Mouse (Mus musculus): Measurements from ENCODE around the gene Plcb4. TPM values are rescaled to one million over a fixed set of nuclear protein-coding genes. Genes with fewer than 3 reads are reported as not detected.

Plcb4 gene
- polyA plus RNA-seq, 1 experiment from 2014 or later: 18.6 TPM

- H3K36me3 ChIP-seq: no peaks in the 10 kb centered on the region
- no peak overlapping the region for H3K4me3 ChIP-seq
- WGBS: 75% methylated on average over 2 of the region's 2 CpGs
- no peaks in the 10 kb centered on the region for H3K27me3 ChIP-seq
- H3K4me1 ChIP-seq: peaks cover 6% of the 10 kb centered on the region; the same call in 1 of the 2 replicates
- no peak for ATAC-seq (replicated peaks)
- H3K9ac ChIP-seq (replicated peaks): no peak overlapping the region
- no peak overlapping the region for H3K4me2 ChIP-seq (replicated peaks)
- H3K9me3 ChIP-seq: no peaks in the 10 kb centered on the region
- H3K27ac ChIP-seq (replicated peaks): no peak overlapping the region
These were observed 175.6 kb downstream of the Plcb4 start for GRCm38 (mm10) chr2:135834435-135834834.

DNA sequence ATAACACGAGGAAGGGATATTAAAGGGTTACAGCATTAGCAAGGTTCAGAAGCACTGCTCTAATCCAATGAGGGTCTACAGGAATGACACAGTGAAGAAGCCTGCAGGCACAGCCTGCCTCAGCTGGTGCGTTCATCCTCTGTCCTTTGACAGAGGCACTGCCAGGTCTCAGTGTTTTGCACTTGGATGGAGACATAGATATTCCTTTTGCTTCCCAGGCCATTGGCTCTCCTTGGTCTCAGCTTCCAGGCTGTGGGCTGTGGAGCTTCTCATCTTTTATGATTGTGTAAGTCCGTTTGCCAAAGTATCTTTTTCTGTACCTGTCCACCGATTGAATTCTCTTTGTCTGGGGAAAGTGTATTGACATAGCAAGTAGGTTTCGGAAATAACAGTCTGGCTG lies 177.1 kb downstream of the Plcb4 start:
- Histone ChIP-seq H3K27me3 (no peaks in the 10 kb centered on the region), H3K4me3 (no peak overlapping the region), H3K9ac (replicated peaks) (no peak overlapping the region), H3K9me3 (no peaks in the 10 kb centered on the region), H3K4me2 (replicated peaks) (no peak overlapping the region), H3K27ac (replicated peaks) (no peak overlapping the region), H3K36me3 (no peaks in the 10 kb centered on the region), H3K4me1 (peaks cover 6% of the 10 kb centered on the region; the same call in 1 of the 2 replicates)
- no peak for ATAC-seq (replicated peaks)
- 84% methylated on average over 5 of the region's 5 CpGs for WGBS

- Histone ChIP-seq H3K4me1 (peaks cover 6% of the 10 kb centered on the region; the same call in 1 of the 2 replicates), H3K9ac (replicated peaks) (no peak overlapping the region), H3K36me3 (no peaks in the 10 kb centered on the region), H3K4me2 (replicated peaks) (no peak overlapping the region), H3K27me3 (no peaks in the 10 kb centered on the region), H3K27ac (replicated peaks) (no peak overlapping the region), H3K9me3 (no peaks in the 10 kb centered on the region), H3K4me3 (no peak overlapping the region)
- 86% methylated on average over 3 of the region's 3 CpGs for WGBS
- no peak for ATAC-seq (replicated peaks)
These were observed 177.6 kb downstream of the Plcb4 start for GRCm38 (mm10) chr2:135836426-135836825.

GRCm38 (mm10) chr2:135837730-135838129 lies 178.9 kb downstream of the Plcb4 start:
- WGBS: 93% methylated on average over 1 of the region's 1 CpGs
- Histone ChIP-seq H3K27ac (replicated peaks) (no peak overlapping the region), H3K36me3 (no peaks in the 10 kb centered on the region), H3K4me2 (replicated peaks) (no peak overlapping the region), H3K4me1 (peaks cover 6% of the 10 kb centered on the region; the same call in 1 of the 2 replicates), H3K27me3 (no peaks in the 10 kb centered on the region), H3K9ac (replicated peaks) (no peak overlapping the region), H3K9me3 (no peaks in the 10 kb centered on the region), H3K4me3 (no peak overlapping the region)
- no peak for ATAC-seq (replicated peaks)

DNA sequence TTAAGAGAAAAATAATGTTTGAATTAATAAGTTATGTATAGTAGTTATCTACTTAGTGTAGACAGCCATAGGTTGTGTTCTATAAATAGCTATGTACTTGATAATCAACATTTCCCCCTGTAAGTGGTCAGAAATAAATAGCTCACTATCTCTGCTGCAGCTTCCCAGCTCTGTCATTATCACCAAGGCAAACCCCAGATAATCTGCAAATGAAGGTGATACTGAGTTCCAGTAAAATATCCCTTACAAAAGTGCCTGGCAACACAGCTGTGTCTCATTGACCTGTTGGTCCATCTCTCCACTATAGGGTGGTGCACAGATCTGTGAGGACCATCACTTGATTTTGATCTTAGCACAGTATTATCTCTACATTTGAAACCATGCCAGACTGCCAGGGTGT lies 179.3 kb downstream of the Plcb4 start:
- no peak for ATAC-seq (replicated peaks)
- H3K27me3 ChIP-seq: no peaks in the 10 kb centered on the region

GRCm38 (mm10) chr2:135838651-135839286 lies 180.0 kb downstream of the Plcb4 start:
- no peak overlapping the region for H3K27ac ChIP-seq (replicated peaks)
- no peak overlapping the region for H3K4me3 ChIP-seq
- H3K27me3 ChIP-seq: no peaks in the 10 kb centered on the region
- H3K4me2 ChIP-seq (replicated peaks): no peak overlapping the region
- no peaks in the 10 kb centered on the region for H3K9me3 ChIP-seq
- peak; percentile 51; the same call in 1 of the 2 replicates for ATAC-seq (replicated peaks)
- H3K9ac ChIP-seq (replicated peaks): no peak overlapping the region
- WGBS: 74% methylated on average over 8 of the region's 8 CpGs
- H3K36me3 ChIP-seq: no peaks in the 10 kb centered on the region
- peaks cover 6% of the 10 kb centered on the region; the same call in 1 of the 2 replicates for H3K4me1 ChIP-seq

More for the DNA sequence above, 179.3 kb downstream of the Plcb4 start:
- H3K9me3 ChIP-seq: no peaks in the 10 kb centered on the region
- no peaks in the 10 kb centered on the region for H3K36me3 ChIP-seq
- no peak overlapping the region for H3K27ac ChIP-seq (replicated peaks)
- H3K4me1 ChIP-seq: peaks cover 6% of the 10 kb centered on the region; the same call in 1 of the 2 replicates
- no peak overlapping the region for H3K4me3 ChIP-seq
- no peak overlapping the region for H3K4me2 ChIP-seq (replicated peaks)
- no peak overlapping the region for H3K9ac ChIP-seq (replicated peaks)

DNA sequence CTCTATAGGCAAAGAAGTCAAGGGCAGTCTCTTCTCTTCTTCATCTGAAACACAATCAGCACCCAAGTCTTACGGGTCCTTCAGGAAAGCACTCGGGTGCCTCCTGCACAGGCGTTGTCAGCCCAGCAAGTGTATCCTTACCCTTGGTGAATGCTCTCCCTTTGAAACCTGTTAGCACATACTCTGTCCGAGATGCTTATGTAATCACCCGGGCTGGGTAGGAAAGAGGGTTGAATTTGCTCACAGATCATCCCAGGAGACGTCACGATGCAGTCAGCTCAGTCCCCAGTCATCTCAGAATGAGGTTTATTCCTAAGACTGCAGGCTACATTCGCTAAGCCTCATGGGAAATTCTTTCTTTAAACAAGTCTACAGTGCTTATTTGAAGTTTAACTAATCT lies 184.9 kb downstream of the Plcb4 start:
- Histone ChIP-seq H3K27ac (replicated peaks) (no peak overlapping the region), H3K27me3 (no peaks in the 10 kb centered on the region), H3K9ac (replicated peaks) (no peak overlapping the region), H3K4me1 (peaks cover 3% of the 10 kb centered on the region; the same call in 1 of the 2 replicates), H3K36me3 (no peaks in the 10 kb centered on the region), H3K9me3 (no peaks in the 10 kb centered on the region), H3K4me2 (replicated peaks) (no peak overlapping the region), H3K4me3 (no peak overlapping the region)
- 90% methylated on average over 8 of the region's 8 CpGs for WGBS
- ATAC-seq (replicated peaks): no peak

GRCm38 (mm10) chr2:135846903-135847302 lies 188.1 kb downstream of the Plcb4 start:
- Histone ChIP-seq H3K9ac (replicated peaks) (no peak overlapping the region), H3K4me2 (replicated peaks) (no peak overlapping the region), H3K4me1 (no peaks in the 10 kb centered on the region), H3K36me3 (no peaks in the 10 kb centered on the region), H3K4me3 (no peak overlapping the region), H3K9me3 (no peaks in the 10 kb centered on the region), H3K27me3 (no peaks in the 10 kb centered on the region), H3K27ac (replicated peaks) (no peak overlapping the region)
- WGBS: 88% methylated on average over 3 of the region's 3 CpGs
- ATAC-seq (replicated peaks): no peak

DNA sequence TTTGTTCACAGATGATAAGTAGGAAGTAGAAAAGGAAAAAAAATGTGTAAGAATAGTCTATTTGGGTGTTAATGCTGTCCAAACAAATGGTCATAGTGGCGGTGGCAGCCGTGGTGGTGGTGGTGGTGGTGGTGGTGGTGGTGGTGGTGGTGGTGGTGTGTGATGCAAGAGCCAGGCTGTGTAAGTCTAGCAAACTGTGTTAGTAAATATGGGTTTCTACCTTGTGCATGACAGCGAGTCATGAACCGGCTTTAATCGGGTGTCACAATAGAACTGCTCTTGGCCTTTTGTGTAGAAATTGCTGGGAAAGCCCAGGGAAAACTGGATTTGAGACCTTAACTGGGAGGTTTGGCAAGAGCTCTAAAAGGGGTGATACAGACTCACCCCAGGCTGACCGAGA lies 188.9 kb downstream of the Plcb4 start:
- H3K9me3 ChIP-seq: no peaks in the 10 kb centered on the region
- H3K4me2 ChIP-seq (replicated peaks): no peak overlapping the region
- H3K27me3 ChIP-seq: no peaks in the 10 kb centered on the region
- no peak overlapping the region for H3K9ac ChIP-seq (replicated peaks)
- H3K27ac ChIP-seq (replicated peaks): no peak overlapping the region
- no peak for ATAC-seq (replicated peaks)
- no peaks in the 10 kb centered on the region for H3K4me1 ChIP-seq
- H3K4me3 ChIP-seq: no peak overlapping the region
- H3K36me3 ChIP-seq: no peaks in the 10 kb centered on the region
- 79% methylated on average over 6 of the region's 6 CpGs for WGBS

DNA sequence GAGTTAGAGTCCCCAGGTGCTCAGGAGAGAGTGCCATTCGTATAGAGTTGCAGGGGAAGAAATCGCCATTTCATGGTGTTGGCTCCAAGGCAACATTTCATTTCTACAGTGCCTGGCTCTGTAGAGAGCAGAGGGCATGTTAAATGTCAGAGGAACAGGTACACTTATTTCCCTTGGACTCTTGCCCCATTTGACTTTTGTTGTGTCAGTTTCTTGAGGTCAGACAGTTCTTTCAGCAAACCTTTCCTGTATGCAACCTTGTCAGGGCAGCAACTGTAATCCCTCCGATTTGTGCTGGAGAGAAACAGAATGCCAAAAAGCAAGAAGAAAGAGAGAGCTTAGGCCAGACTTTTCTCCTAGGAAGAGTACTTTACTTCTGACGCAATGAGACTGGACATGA lies 189.4 kb downstream of the Plcb4 start:
- ATAC-seq (replicated peaks): no peak
- Histone ChIP-seq H3K9ac (replicated peaks) (no peak overlapping the region), H3K27ac (replicated peaks) (no peak overlapping the region), H3K4me1 (no peaks in the 10 kb centered on the region), H3K36me3 (no peaks in the 10 kb centered on the region), H3K27me3 (no peaks in the 10 kb centered on the region), H3K4me3 (no peak overlapping the region), H3K9me3 (no peaks in the 10 kb centered on the region), H3K4me2 (replicated peaks) (no peak overlapping the region)
- WGBS: 90% methylated on average over 4 of the region's 4 CpGs

- Histone ChIP-seq H3K36me3 (no peaks in the 10 kb centered on the region), H3K4me1 (0 out of 2 replicates have a peak, but pooled peaks cover 9% of the 10 kb centered on the region), H3K9me3 (no peaks in the 10 kb centered on the region), H3K4me3 (no peak overlapping the region), H3K27me3 (no peaks in the 10 kb centered on the region), H3K27ac (replicated peaks) (no peak overlapping the region), H3K9ac (replicated peaks) (no peak overlapping the region), H3K4me2 (replicated peaks) (no peak overlapping the region)
- ATAC-seq (replicated peaks): no peak
- WGBS: 91% methylated on average over 5 of the region's 5 CpGs
These were observed 193.2 kb downstream of the Plcb4 start for GRCm38 (mm10) chr2:135851964-135852363.

- Histone ChIP-seq H3K36me3 (no peaks in the 10 kb centered on the region), H3K9ac (replicated peaks) (no peak overlapping the region), H3K9me3 (no peaks in the 10 kb centered on the region), H3K4me2 (replicated peaks) (no peak overlapping the region), H3K4me3 (no peak overlapping the region), H3K4me1 (0 out of 2 replicates have a peak, but pooled peaks cover 9% of the 10 kb centered on the region), H3K27me3 (no peaks in the 10 kb centered on the region), H3K27ac (replicated peaks) (no peak overlapping the region)
- ATAC-seq (replicated peaks): no peak
- 89% methylated on average over 2 of the region's 2 CpGs for WGBS
These were observed 194.3 kb downstream of the Plcb4 start for GRCm38 (mm10) chr2:135853085-135853484.

GRCm38 (mm10) chr2:135854059-135854458 lies 195.2 kb downstream of the Plcb4 start:
- H3K36me3 ChIP-seq: no peaks in the 10 kb centered on the region
- 95% methylated on average over 2 of the region's 2 CpGs for WGBS
- no peak overlapping the region for H3K4me3 ChIP-seq
- ATAC-seq (replicated peaks): no peak
- no peak overlapping the region for H3K9ac ChIP-seq (replicated peaks)
- 0 out of 2 replicates have a peak, but pooled peaks cover 9% of the 10 kb centered on the region for H3K4me1 ChIP-seq
- H3K4me2 ChIP-seq (replicated peaks): no peak overlapping the region
- no peak overlapping the region for H3K27ac ChIP-seq (replicated peaks)
- H3K9me3 ChIP-seq: no peaks in the 10 kb centered on the region
- no peaks in the 10 kb centered on the region for H3K27me3 ChIP-seq
